ENCODE assay signal across 8 mouse cellular contexts in the genomic region with DNA sequence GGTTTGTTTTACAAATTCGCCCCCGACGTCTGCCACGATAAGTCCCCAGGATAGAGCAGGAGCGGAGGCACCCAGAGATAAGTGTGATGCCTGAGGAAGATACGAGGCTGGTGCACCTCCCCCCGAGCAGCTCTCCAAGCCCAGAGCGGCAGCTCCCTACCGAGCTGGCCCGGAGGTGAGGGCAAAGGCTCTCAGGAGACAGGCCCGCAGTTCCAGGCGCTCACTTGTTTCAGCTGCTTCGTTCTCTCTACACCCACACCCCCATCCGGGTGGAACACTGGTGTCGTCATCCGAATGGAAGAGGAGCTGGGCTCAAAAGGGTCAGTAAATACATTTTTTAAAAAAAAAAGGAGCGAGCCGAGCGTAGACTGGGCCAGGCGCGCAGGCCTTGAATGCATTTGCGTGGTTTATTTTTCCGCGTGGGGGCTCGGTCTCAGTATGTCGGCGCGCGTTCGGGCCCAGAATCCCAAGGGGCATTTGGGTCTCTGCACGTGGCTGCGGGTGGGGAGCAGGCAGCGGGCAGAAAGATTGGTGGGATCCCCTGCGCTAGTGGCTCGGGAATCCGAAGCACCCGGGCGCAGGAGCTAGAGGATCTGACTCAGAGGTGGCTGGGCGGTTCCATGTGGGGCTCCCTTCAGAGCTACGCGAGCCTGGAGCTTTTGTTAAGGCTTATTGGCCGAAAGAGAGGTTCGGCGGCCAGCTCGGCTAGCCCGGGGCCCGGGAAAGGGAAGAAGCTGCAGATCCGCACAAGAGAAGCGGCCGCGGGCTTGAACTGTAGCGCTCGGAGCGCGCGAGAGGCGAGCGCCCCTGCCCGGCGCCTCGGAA. TPM values are rescaled to one million over a fixed set of nuclear protein-coding genes. Genes with fewer than 3 reads are reported as not detected.
A peak's percentile ranks its signal among the peaks of the same experiment; 100 is the strongest.
DNase-seq lines count a peak whose midpoint lies in the region; ATAC-seq and TF ChIP-seq lines count a peak whose summit lies in the region.

No protein-coding gene starts in this region.

- no peak for ATAC-seq in heart, embryonic 16.5 days (replicated peaks; ENCODE audit: extremely low read depth, insufficient read depth, low FRiP score)

- no peaks in the 10 kb centered on the region for H3K36me3 ChIP-seq in heart, embryonic 16.5 days (ENCODE audit: control insufficient read depth, insufficient read depth)

- peak overlapping the region; percentile 63 for H3K9ac ChIP-seq in heart, embryonic 16.5 days (ENCODE audit: low read length)

- no peak for TF ChIP-seq CTCF in olfactory bulb, adult 2 months (IDR thresholded peaks at IDR 0.05; ENCODE audit: insufficient read depth, low read depth, low read length)

- TF ChIP-seq POLR2A in olfactory bulb, adult 2 months (IDR thresholded peaks at IDR 0.05; ENCODE audit: insufficient read depth, low read depth, low read length): no peak

- DNase-seq in kidney, adult 18-20 months: peak; percentile 12
- DNase-seq in kidney, adult 11 months: no peak
- peak; percentile 60 for DNase-seq in adrenal gland, postnatal 25 days
- peak; percentile 35 for DNase-seq in liver
- no peak for DNase-seq in spleen, postnatal 4 days (ENCODE audit: low spot score in 2 of 2)
- DNase-seq in right cerebral cortex, postnatal 4 days: no peak

- peaks cover 15% of the 10 kb centered on the region for H3K4me1 ChIP-seq in heart, embryonic 16.5 days (ENCODE audit: control insufficient read depth, insufficient read depth, low read length)
- H3K4me1 ChIP-seq in olfactory bulb, adult 2 months (ENCODE audit: control insufficient read depth, insufficient read depth, low read length): peaks cover 11% of the 10 kb centered on the region

- peak overlapping the region; percentile 94 for H3K4me2 ChIP-seq in heart, embryonic 16.5 days (ENCODE audit: low read depth, low read length)

- peak overlapping the region; percentile 63 for H3K4me3 ChIP-seq in heart, embryonic 16.5 days (ENCODE audit: low read length)
- H3K4me3 ChIP-seq in olfactory bulb, adult 2 months (ENCODE audit: insufficient read depth, low read depth, low read length): peak overlapping the region; percentile 19; the same call in 1 of the 2 replicates

- WGBS in heart, embryonic 16.5 days: 2% methylated on average over 57 of the region's 61 CpGs
- WGBS in olfactory bulb, adult 2 months: 5% methylated on average over 59 of the region's 61 CpGs

- peaks cover 72% of the 10 kb centered on the region for H3K27me3 ChIP-seq in heart, embryonic 16.5 days (ENCODE audit: control insufficient read depth, insufficient read depth, low read length)

- H3K9me3 ChIP-seq in heart, embryonic 16.5 days (replicated peaks; ENCODE audit: control insufficient read depth, low read length): no peaks in the 10 kb centered on the region

- peak overlapping the region; percentile 84 for H3K27ac ChIP-seq in heart, embryonic 16.5 days (ENCODE audit: low read length)
- H3K27ac ChIP-seq in olfactory bulb, adult 2 months (ENCODE audit: insufficient read depth, low read depth, low read length): no peak overlapping the region; the same call in 1 of the 2 replicates

RNA-seq across cellular contexts. Expression of a gene that starts 0.5 kb away (rescaled TPM):
- 215 and 277 TPM in 2 replicates for total RNA-seq in adrenal gland, postnatal 25 days (2021)
- 7.4 and 10.6 TPM in 2 replicates for polyA plus RNA-seq in heart, embryonic 16.5 days (2015; fragmentation: Nextera tagmentation; extraction: Ambion mirVana)
- not detected in 2 replicates for polyA plus RNA-seq in olfactory bulb, adult 2 months (2012; ENCODE audit: insufficient read depth, insufficient read length, low replicate concordance, missing spikeins)

Comparison
In these comparisons a context has a peak if more than half of its experiments do, and no peak if none do; other contexts are left out.
1. DNase-seq: peak in kidney, adult 18-20 months (single experiment), adrenal gland, postnatal 25 days (single experiment) and liver (single experiment); none in kidney, adult 11 months (single experiment), spleen, postnatal 4 days (0 of 2) and right cerebral cortex, postnatal 4 days (single experiment).